Mouse (Mus musculus): Measurements from ENCODE around the gene Cds1. TPM values are rescaled to one million over a fixed set of nuclear protein-coding genes. Genes with fewer than 3 reads are reported as not detected.
A peak's percentile ranks its signal among the peaks of the same experiment; 100 is the strongest.

Gene Cds1
- total and polyA plus RNA-seq, 3 experiments = not detected

GRCm38 (mm10) chr5:101825111-101825911, 60.4 kb downstream of the Cds1 start:
- TF ChIP-seq TBP (IDR thresholded peaks at IDR 0.05; ENCODE audit: low read depth, low read length) (no peak), EP300 (IDR thresholded peaks at IDR 0.05; ENCODE audit: low read depth in 1 of 2, low read length in 2 of 2) (no peak), POLR2AphosphoS5 (IDR thresholded peaks at IDR 0.05; ENCODE audit: borderline replicate concordance, low read depth, low read length) (no peak), USF2 (IDR thresholded peaks at IDR 0.05; ENCODE audit: borderline replicate concordance in 1 of 2, insufficient read depth in 1 of 2, low read depth in 1 of 2, low read length in 2 of 2) (no peak), GATA1 (IDR thresholded peaks at IDR 0.05; ENCODE audit: low read depth, low read length) (peak; percentile 7; the same call in 1 of the 2 replicates), TAL1 (IDR thresholded peaks at IDR 0.05; ENCODE audit: low read length) (no peak), POLR2AphosphoS2 (IDR thresholded peaks at IDR 0.05; ENCODE audit: low read length) (no peak)
- Histone ChIP-seq H3K79me2 (ENCODE audit: control insufficient read depth, insufficient read depth, low read length, poor library complexity) (no peaks in the 10 kb centered on the region; the same call in 1 of the 2 replicates), H3K27me3 (ENCODE audit: control insufficient read depth in 1 of 2, insufficient read depth in 2 of 2, low read length in 2 of 2) (no peaks in the 10 kb centered on the region), H3K4me1 (ENCODE audit: control insufficient read depth in 1 of 2, insufficient read depth in 2 of 2, low read length in 2 of 2) (peaks cover 0 to 11% of the 10 kb centered on the region in 2 experiments; a peak in 2 of 4 replicates), H3K27ac (ENCODE audit: control insufficient read depth, low read depth, low read length) (no peak overlapping the region), H3K9me3 (replicated peaks; ENCODE audit: insufficient read depth, low read length) (no peaks in the 10 kb centered on the region), H3K36me3 (ENCODE audit: control insufficient read depth in 1 of 2, insufficient read depth in 2 of 2, low read length in 2 of 2) (peaks cover 0 to 10% of the 10 kb centered on the region in 2 experiments; a peak in 2 of 4 replicates), H3K9ac (ENCODE audit: control insufficient read depth, low read depth, low read length, poor library complexity, severe bottlenecking) (no peak overlapping the region), H3K4me3 (ENCODE audit: control insufficient read depth in 1 of 2, insufficient read depth in 1 of 2, low read depth in 2 of 2, low read length in 2 of 2) (no peak overlapping the region)
- DNase-seq (ENCODE audit: low read depth, low spot score) = peak; percentile 52

GRCm38 (mm10) chr5:101826531-101826970, 61.6 kb downstream of the Cds1 start:
- Histone ChIP-seq H3K79me2 (ENCODE audit: control insufficient read depth, insufficient read depth, low read length, poor library complexity) (no peaks in the 10 kb centered on the region; the same call in 1 of the 2 replicates), H3K27me3 (ENCODE audit: control insufficient read depth in 1 of 2, insufficient read depth in 2 of 2, low read length in 2 of 2) (no peaks in the 10 kb centered on the region), H3K4me1 (ENCODE audit: control insufficient read depth in 1 of 2, insufficient read depth in 2 of 2, low read length in 2 of 2) (peaks cover 0 to 11% of the 10 kb centered on the region in 2 experiments; a peak in 2 of 4 replicates), H3K9me3 (replicated peaks; ENCODE audit: insufficient read depth, low read length) (no peaks in the 10 kb centered on the region), H3K36me3 (ENCODE audit: control insufficient read depth in 1 of 2, insufficient read depth in 2 of 2, low read length in 2 of 2) (peaks cover 0 to 10% of the 10 kb centered on the region in 2 experiments; a peak in 2 of 4 replicates), H3K27ac (ENCODE audit: control insufficient read depth, low read depth, low read length) (peak overlapping the region; percentile 8; the same call in 1 of the 2 replicates), H3K9ac (ENCODE audit: control insufficient read depth, low read depth, low read length, poor library complexity, severe bottlenecking) (peak overlapping the region; percentile 58), H3K4me3 (ENCODE audit: control insufficient read depth in 1 of 2, insufficient read depth in 1 of 2, low read depth in 2 of 2, low read length in 2 of 2) (peak overlapping the region; percentile 56 to 64)
- TF ChIP-seq ZC3H11A (IDR thresholded peaks at IDR 0.05; ENCODE audit: low read depth, low read length) (no peak), MAX (IDR thresholded peaks at IDR 0.05; ENCODE audit: low read length) (peak; percentile 66), POLR2A (IDR thresholded peaks at IDR 0.05; ENCODE audit: control insufficient read depth in 1 of 2, insufficient read depth in 1 of 2, low read depth in 1 of 2, low read length in 2 of 2, poor library complexity in 1 of 2) (peak in 1 of 2 experiments; percentile 19; a peak in 1 of 4 replicates), MAZ (IDR thresholded peaks at IDR 0.05; ENCODE audit: low read depth, low read length) (no peak), TAL1 (IDR thresholded peaks at IDR 0.05; ENCODE audit: low read length) (no peak), NELFE (IDR thresholded peaks at IDR 0.05; ENCODE audit: low read depth, low read length) (no peak), CHD2 (IDR thresholded peaks at IDR 0.05; ENCODE audit: low read length) (no peak), MXI1 (IDR thresholded peaks at IDR 0.05; ENCODE audit: low read depth, low read length) (0 out of 2 replicates have a peak, but pooled peaks have one; percentile 47), MYB (IDR thresholded peaks at IDR 0.05; ENCODE audit: low read depth, low read length) (no peak), MAFK (IDR thresholded peaks at IDR 0.05; ENCODE audit: borderline replicate concordance, low read depth, low read length) (no peak), ETS1 (IDR thresholded peaks at IDR 0.05; ENCODE audit: low read depth, low read length) (no peak), EP300 (IDR thresholded peaks at IDR 0.05; ENCODE audit: low read depth in 1 of 2, low read length in 2 of 2) (no peak), USF2 (IDR thresholded peaks at IDR 0.05; ENCODE audit: borderline replicate concordance in 1 of 2, insufficient read depth in 1 of 2, low read depth in 1 of 2, low read length in 2 of 2) (no peak), MYC (IDR thresholded peaks at IDR 0.05; ENCODE audit: low read depth, low read length) (no peak), BHLHE40 (IDR thresholded peaks at IDR 0.05; ENCODE audit: borderline replicate concordance, low read depth, low read length) (no peak), ZMIZ1 (IDR thresholded peaks at IDR 0.05; ENCODE audit: low read depth, low read length) (no peak)
- DNase-seq (ENCODE audit: low read depth, low spot score) = peak; percentile 90

Measured in MEL (cell line).